9 mouse cellular contexts compared by ENCODE assay signal in the genomic region with DNA sequence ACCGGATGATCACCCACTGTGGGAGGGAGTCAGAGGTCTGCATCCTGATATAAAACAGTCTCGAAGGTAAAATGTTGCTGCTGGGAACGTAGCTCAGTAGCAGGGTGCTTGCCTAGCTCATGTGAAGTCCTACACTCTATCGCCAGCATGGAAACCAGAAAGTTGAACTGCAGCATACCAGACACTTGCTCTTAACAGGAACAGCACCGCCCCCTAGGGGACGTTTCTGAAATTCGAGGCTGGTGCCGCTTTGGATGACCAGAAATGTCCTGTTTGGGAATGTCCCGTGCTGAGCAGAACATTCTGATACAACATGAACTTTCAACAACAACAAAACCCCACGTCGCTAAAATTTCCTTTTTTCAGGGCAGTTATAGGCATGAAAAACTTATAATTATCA. TPM values are rescaled to one million over a fixed set of nuclear protein-coding genes. Genes with fewer than 3 reads are reported as not detected.
DNase-seq lines count a peak whose midpoint lies in the region; ATAC-seq and TF ChIP-seq lines count a peak whose summit lies in the region.
"Had no signal": no experiment of that assay in that cellular context is flagged by ENCODE, and none has a peak within 500 bp of the region (broad histone marks: within the 10 kb centered on the region; RNA-seq: fewer than 3 reads in every experiment).

No protein-coding gene starts in this region.

- TF ChIP-seq CTCF in gastrocnemius, adult 2 months (IDR thresholded peaks at IDR 0.05): peak; percentile 89

- no peaks in the 10 kb centered on the region for H3K27me3 ChIP-seq in kidney, embryonic 16.5 days (ENCODE audit: insufficient read depth, low read length)
- H3K27me3 ChIP-seq in liver, embryonic 12.5 days (replicated peaks): peaks cover 33% of the 10 kb centered on the region
- H3K27me3 ChIP-seq: embryonic facial prominence, embryonic 15.5 days had no signal

- peaks cover 10% of the 10 kb centered on the region; the same call in 1 of the 2 replicates for H3K4me1 ChIP-seq in kidney, embryonic 16.5 days (ENCODE audit: insufficient read depth, low read length)
- peaks cover 40% of the 10 kb centered on the region for H3K4me1 ChIP-seq in liver, embryonic 12.5 days

- H3K4me2 ChIP-seq in kidney, embryonic 16.5 days (replicated peaks; ENCODE audit: low read depth, low read length): no peak overlapping the region
- H3K4me2 ChIP-seq in liver, embryonic 12.5 days: peak overlapping the region; percentile 36; the same call in 1 of the 2 replicates
- H3K4me2 ChIP-seq: embryonic facial prominence, embryonic 15.5 days had no signal

- no peaks in the 10 kb centered on the region for H3K36me3 ChIP-seq in kidney, embryonic 16.5 days (ENCODE audit: insufficient read depth, low read length)
- H3K36me3 ChIP-seq in liver, embryonic 12.5 days: no peaks in the 10 kb centered on the region
- H3K36me3 ChIP-seq: embryonic facial prominence, embryonic 15.5 days had no signal

- peak; percentile 95 for DNase-seq in kidney, adult 18-20 months
- peak; percentile 91 to 94 for DNase-seq in cerebellum, adult 18-20 months
- DNase-seq in gastrocnemius, adult 2 months: peak; percentile 92
- peak; percentile 97 for DNase-seq in kidney, postnatal 10 days
- DNase-seq in ovary, postnatal 14 days (ENCODE audit: low spot score): peak; percentile 90
- peak; percentile 63 to 84 for DNase-seq in thymus, postnatal 10 days (ENCODE audit: low spot score in 2 of 2)

- H3K9me3 ChIP-seq in kidney, embryonic 16.5 days (ENCODE audit: low read length): no peaks in the 10 kb centered on the region
- no peaks in the 10 kb centered on the region for H3K9me3 ChIP-seq in liver, embryonic 12.5 days (replicated peaks)
- H3K9me3 ChIP-seq: embryonic facial prominence, embryonic 15.5 days had no signal

- no peak overlapping the region for H3K9ac ChIP-seq in kidney, embryonic 16.5 days (replicated peaks; ENCODE audit: low read length)
- no peak overlapping the region; the same call in 1 of the 2 replicates for H3K9ac ChIP-seq in liver, embryonic 12.5 days
- H3K9ac ChIP-seq: embryonic facial prominence, embryonic 15.5 days had no signal

- H3K27ac ChIP-seq in kidney, embryonic 16.5 days (ENCODE audit: low read length): no peak overlapping the region
- H3K27ac ChIP-seq in gastrocnemius, adult 2 months: peak overlapping the region; percentile 69
- peak overlapping the region; percentile 63; the same call in 1 of the 2 replicates for H3K27ac ChIP-seq in liver, embryonic 12.5 days
- H3K27ac ChIP-seq: embryonic facial prominence, embryonic 15.5 days had no signal

- H3K4me3 ChIP-seq in kidney, embryonic 16.5 days (ENCODE audit: low read length): no peak overlapping the region
- H3K4me3 ChIP-seq in gastrocnemius, adult 2 months: peak overlapping the region; percentile 42
- H3K4me3 ChIP-seq in liver, embryonic 12.5 days: no peak overlapping the region; the same call in 1 of the 2 replicates
- H3K4me3 ChIP-seq: embryonic facial prominence, embryonic 15.5 days had no signal

- WGBS in kidney, embryonic 16.5 days: 6% methylated on average over 11 of the region's 11 CpGs
- WGBS in liver, embryonic 12.5 days (ENCODE audit: insufficient replicate concordance): 8% methylated on average over 11 of the region's 11 CpGs

- no peak for ATAC-seq in kidney, embryonic 16.5 days (ENCODE audit: low FRiP score, low TSS enrichment)
- no peak for ATAC-seq in liver, embryonic 12.5 days

- intact Hi-C loops in gastrocnemius, adult 2 months (cut with DNase I): loop anchor here (1.0 to 2.0 kb wide), 2 partner anchors 20 to 103 kb away; no protein-coding TSS in a partner anchor

RNA-seq across cellular contexts. Expression of a gene that starts 4.0 kb away (rescaled TPM):
- polyA plus RNA-seq in kidney, embryonic 16.5 days (2015; fragmentation: Nextera tagmentation; extraction: Ambion mirVana): 337 and 360 TPM in 2 replicates
- 10 to 100 TPM; 51.4 to 76.4 TPM for total RNA-seq in gastrocnemius, adult 2 months (2021)
- 365 and 367 TPM in 2 replicates for polyA plus RNA-seq in liver, embryonic 12.5 days (2016; fragmentation: Nextera tagmentation; extraction: Ambion mirVana)

RNA-seq across cellular contexts. Expression of a gene that starts 18.4 kb away (rescaled TPM):
- polyA plus RNA-seq in kidney, embryonic 16.5 days (2015; fragmentation: Nextera tagmentation; extraction: Ambion mirVana): 208 and 213 TPM in 2 replicates
- 10 to 100 TPM; 12.6 to 32.3 TPM for total RNA-seq in gastrocnemius, adult 2 months (2021)
- 55.8 and 58.1 TPM in 2 replicates for polyA plus RNA-seq in liver, embryonic 12.5 days (2016; fragmentation: Nextera tagmentation; extraction: Ambion mirVana)

RNA-seq across cellular contexts. Expression of a gene that starts 18.5 kb away (rescaled TPM):
- polyA plus RNA-seq in kidney, embryonic 16.5 days (2015; fragmentation: Nextera tagmentation; extraction: Ambion mirVana): 3.3 and 3.9 TPM in 2 replicates
- total RNA-seq in gastrocnemius, adult 2 months (2021): not detected
- polyA plus RNA-seq in liver, embryonic 12.5 days (2016; fragmentation: Nextera tagmentation; extraction: Ambion mirVana): 1.9 and 2.1 TPM in 2 replicates

RNA-seq across cellular contexts. Expression of a gene that starts 35.8 kb away (rescaled TPM):
- polyA plus RNA-seq in kidney, embryonic 16.5 days (2015; fragmentation: Nextera tagmentation; extraction: Ambion mirVana): 5.3 and 5.8 TPM in 2 replicates
- total RNA-seq in gastrocnemius, adult 2 months (2021): 1 to 10 TPM in 1 of 2 experiments, under 1 TPM in 1; 0.66 to 1.1 TPM
- polyA plus RNA-seq in liver, embryonic 12.5 days (2016; fragmentation: Nextera tagmentation; extraction: Ambion mirVana): 1.3 and 1.9 TPM in 2 replicates

RNA-seq across cellular contexts. Expression of a gene that starts 45.7 kb away (rescaled TPM):
- polyA plus RNA-seq in kidney, embryonic 16.5 days (2015; fragmentation: Nextera tagmentation; extraction: Ambion mirVana): 9.0 and 9.6 TPM in 2 replicates
- under 1 TPM in 1 of 2 experiments, not detected in 1; 0.06 TPM for total RNA-seq in gastrocnemius, adult 2 months (2021)
- 913 and 972 TPM in 2 replicates for polyA plus RNA-seq in liver, embryonic 12.5 days (2016; fragmentation: Nextera tagmentation; extraction: Ambion mirVana)
